Mouse (Mus musculus) neural tube, embryonic 11.5 days (tissue): ENCODE results near the gene Mpp4. TPM values are rescaled to one million over a fixed set of nuclear protein-coding genes. Genes with fewer than 3 reads are reported as not detected.

Experiments used
- ATAC-seq: fragments of 200-750 bp; cut with Nextera tagmentation; 2 replicates; pipeline ENCODE4 v1.8.0; 2017; ENCODE audit warnings: moderate number of reproducible peaks, mild to moderate bottlenecking, moderate TSS enrichment, moderate library complexity; ENCODE audit not compliant: insufficient read depth, low FRiP score, low TSS enrichment
- DNase-seq: peaks from one replicate; pipeline ENCODE4 v3.0.0-alpha.2; 2015; ENCODE audit warnings: low spot score
- H3K27ac ChIP-seq: fragments of 300-500 bp; sonication (generic); 2 replicates; pipeline ENCODE4 v1.5.1; 2014; ENCODE audit warnings: low read depth, mild to moderate bottlenecking, low read length
- H3K27me3 ChIP-seq: fragments of 300-500 bp; sonication (generic); 2 replicates; pipeline ENCODE4 v1.6.1; 2014; ENCODE audit warnings: mild to moderate bottlenecking, low read length, mixed read lengths; ENCODE audit not compliant: control insufficient read depth, insufficient read depth
- H3K36me3 ChIP-seq: fragments of 300-500 bp; sonication (generic); 2 replicates; pipeline ENCODE4 v1.6.1; 2014; ENCODE audit warnings: mild to moderate bottlenecking, low read length, moderate library complexity, mixed read lengths; ENCODE audit not compliant: control insufficient read depth, insufficient read depth
- H3K4me1 ChIP-seq: fragments of 300-500 bp; sonication (generic); 2 replicates; pipeline ENCODE4 v1.6.1; 2014; ENCODE audit warnings: low read length, mixed read lengths; ENCODE audit not compliant: control insufficient read depth, insufficient read depth
- H3K4me2 ChIP-seq: fragments of 300-500 bp; sonication (generic); 2 replicates; pipeline ENCODE4 v1.6.1; 2014; ENCODE audit warnings: low read depth, mild to moderate bottlenecking, moderate library complexity
- H3K4me3 ChIP-seq: fragments of 300-500 bp; sonication (generic); 2 replicates; pipeline ENCODE4 v1.5.1; 2014; ENCODE audit warnings: low read depth, low read length
- H3K9ac ChIP-seq: fragments of 300-500 bp; sonication (generic); 2 replicates; pipeline ENCODE4 v1.6.1; 2014; ENCODE audit warnings: mild to moderate bottlenecking, low read length
- H3K9me3 ChIP-seq: fragments of 300-500 bp; sonication (generic); 2 replicates; pipeline ENCODE4 v1.6.1; 2016; ENCODE audit warnings: low read length; ENCODE audit not compliant: control insufficient read depth
- WGBS: fragments of 180-500 bp; shearing (Covaris S2); extraction: QIAGEN DNeasy Blood & Tissue Kit; methylation state at CpG from one replicate; pipeline ENCODE4 v1.1.7; 2014; 5-methylcytosine and 5-hydroxymethylcytosine counted together
- polyA plus RNA-seq: library from polyadenylated mRNA; unstranded; fragments of >200 nt; fragmentation: Nextera tagmentation; extraction: Ambion mirVana; gene quantifications from 2 replicates; pipeline ENCODE4 v1.2.1, GENCODE M21; 2014

Mpp4 gene
- polyA plus RNA-seq, 1 experiment from 2014 or later = 0.42 TPM

GRCm38 (mm10) chr1:59173023-59173422 is 9.8 kb upstream of the Mpp4 start:
- Histone ChIP-seq H3K4me1 (no peaks in the 10 kb centered on the region), H3K27ac (no peak overlapping the region), H3K9ac (no peak overlapping the region), H3K27me3 (no peaks in the 10 kb centered on the region), H3K4me2 (no peak overlapping the region), H3K4me3 (no peak overlapping the region), H3K36me3 (no peaks in the 10 kb centered on the region), H3K9me3 (no peaks in the 10 kb centered on the region)
- DNase-seq (no peak), ATAC-seq (no peak)
- WGBS = 92% methylated on average over 5 of the region's 5 CpGs

- no peaks in the 10 kb centered on the region for H3K27me3 ChIP-seq
- no peaks in the 10 kb centered on the region for H3K36me3 ChIP-seq
- DNase-seq = no peak
- no peak overlapping the region for H3K4me3 ChIP-seq
- no peak overlapping the region for H3K4me2 ChIP-seq
- no peak for ATAC-seq
- WGBS = 81% methylated on average over 5 of the region's 5 CpGs
- H3K9me3 ChIP-seq = no peaks in the 10 kb centered on the region
- no peak overlapping the region for H3K27ac ChIP-seq
- H3K9ac ChIP-seq = no peak overlapping the region
- H3K4me1 ChIP-seq = no peaks in the 10 kb centered on the region
Observed at GRCm38 (mm10) chr1:59171875-59172274, 8.7 kb upstream of the Mpp4 start.

GRCm38 (mm10) chr1:59170290-59170689 is 7.1 kb upstream of the Mpp4 start:
- Histone ChIP-seq H3K4me2 (no peak overlapping the region), H3K4me1 (no peaks in the 10 kb centered on the region), H3K4me3 (no peak overlapping the region), H3K27me3 (no peaks in the 10 kb centered on the region), H3K27ac (no peak overlapping the region), H3K36me3 (no peaks in the 10 kb centered on the region), H3K9ac (no peak overlapping the region), H3K9me3 (no peaks in the 10 kb centered on the region)
- DNase-seq = no peak
- no peak for ATAC-seq
- WGBS = 74% methylated on average over 8 of the region's 8 CpGs

- no peak overlapping the region for H3K4me3 ChIP-seq
- no peaks in the 10 kb centered on the region for H3K27me3 ChIP-seq
- WGBS = 94% methylated on average over 6 of the region's 6 CpGs
- H3K4me1 ChIP-seq = no peaks in the 10 kb centered on the region
- no peak overlapping the region for H3K27ac ChIP-seq
- no peak overlapping the region for H3K9ac ChIP-seq
- no peak overlapping the region for H3K4me2 ChIP-seq
- DNase-seq (no peak), ATAC-seq (no peak)
- no peaks in the 10 kb centered on the region for H3K9me3 ChIP-seq
- no peaks in the 10 kb centered on the region for H3K36me3 ChIP-seq
Observed at GRCm38 (mm10) chr1:59169586-59169985, 6.4 kb upstream of the Mpp4 start.

GRCm38 (mm10) chr1:59168556-59168955 is 5.4 kb upstream of the Mpp4 start:
- no peak for ATAC-seq

GRCm38 (mm10) chr1:59167654-59168425 is 4.7 kb upstream of the Mpp4 start:
- 90% methylated on average over 4 of the region's 4 CpGs for WGBS
- no peaks in the 10 kb centered on the region for H3K36me3 ChIP-seq
- H3K9me3 ChIP-seq = no peaks in the 10 kb centered on the region
- DNase-seq (no peak), ATAC-seq (no peak)
- no peaks in the 10 kb centered on the region for H3K27me3 ChIP-seq
- no peaks in the 10 kb centered on the region for H3K4me1 ChIP-seq
- no peak overlapping the region for H3K9ac ChIP-seq
- H3K4me3 ChIP-seq = no peak overlapping the region
- no peak overlapping the region for H3K27ac ChIP-seq
- H3K4me2 ChIP-seq = no peak overlapping the region

More at GRCm38 (mm10) chr1:59168556-59168955, 5.4 kb upstream of the Mpp4 start:
- Histone ChIP-seq H3K27ac (no peak overlapping the region), H3K4me2 (no peak overlapping the region), H3K9ac (no peak overlapping the region), H3K9me3 (no peaks in the 10 kb centered on the region), H3K36me3 (no peaks in the 10 kb centered on the region), H3K4me1 (no peaks in the 10 kb centered on the region), H3K27me3 (no peaks in the 10 kb centered on the region), H3K4me3 (no peak overlapping the region)
- WGBS = 90% methylated on average over 2 of the region's 2 CpGs
- DNase-seq = no peak

- Histone ChIP-seq H3K4me3 (no peak overlapping the region), H3K4me2 (no peak overlapping the region), H3K36me3 (no peaks in the 10 kb centered on the region), H3K27me3 (no peaks in the 10 kb centered on the region), H3K9ac (no peak overlapping the region), H3K9me3 (no peaks in the 10 kb centered on the region), H3K27ac (no peak overlapping the region), H3K4me1 (no peaks in the 10 kb centered on the region)
- WGBS = 93% methylated on average over 9 of the region's 9 CpGs
- no peak for ATAC-seq
- no peak for DNase-seq
Observed at GRCm38 (mm10) chr1:59166232-59166905, 3.2 kb upstream of the Mpp4 start.

GRCm38 (mm10) chr1:59163918-59164317 is 729 bp upstream of the Mpp4 start:
- Histone ChIP-seq H3K4me2 (no peak overlapping the region), H3K4me3 (no peak overlapping the region), H3K9me3 (no peaks in the 10 kb centered on the region), H3K27me3 (no peaks in the 10 kb centered on the region), H3K27ac (no peak overlapping the region), H3K9ac (no peak overlapping the region), H3K36me3 (no peaks in the 10 kb centered on the region), H3K4me1 (no peaks in the 10 kb centered on the region)
- 70% methylated on average over 5 of the region's 5 CpGs for WGBS
- DNase-seq = no peak
- no peak for ATAC-seq
